Mouse (Mus musculus): ENCODE data around the gene Rrp9. TPM values are rescaled to one million over a fixed set of nuclear protein-coding genes. Genes with fewer than 3 reads are reported as not detected.

Gene Rrp9
- polyA plus RNA-seq, 1 experiment, result 496 TPM

GRCm38 (mm10) chr9:106519433-106519832 is 43.7 kb downstream of the Rrp9 start:
- no peak for TF ChIP-seq GATA1 (IDR thresholded peaks at IDR 0.05; ENCODE audit: low read length)

- no peak for TF ChIP-seq GATA1 (IDR thresholded peaks at IDR 0.05; ENCODE audit: low read length)
These were observed 44.1 kb downstream of the Rrp9 start for GRCm38 (mm10) chr9:106519909-106520308.

GRCm38 (mm10) chr9:106531833-106532232 is 56.1 kb downstream of the Rrp9 start:
- TF ChIP-seq GATA1 (IDR thresholded peaks at IDR 0.05; ENCODE audit: low read length), result no peak

- TF ChIP-seq GATA1 (IDR thresholded peaks at IDR 0.05; ENCODE audit: low read length), result no peak
These were observed 58.5 kb downstream of the Rrp9 start for GRCm38 (mm10) chr9:106534296-106534695.

GRCm38 (mm10) chr9:106534975-106535374 is 59.2 kb downstream of the Rrp9 start:
- no peak for TF ChIP-seq GATA1 (IDR thresholded peaks at IDR 0.05; ENCODE audit: low read length)

Other genes with a start within 250 kb of the Rrp9 start
- 7.8 TPM in 2 replicates for gene Alas1, start 227.3 kb upstream of the Rrp9 start, polyA plus RNA-seq (2012)
- gene Poc1a, start 194.9 kb upstream of the Rrp9 start, polyA plus RNA-seq (2012), result 9.9 and 20.0 TPM in 2 replicates
- gene Dusp7, start 107.3 kb upstream of the Rrp9 start, polyA plus RNA-seq (2012), result 15.7 and 17.4 TPM in 2 replicates
- 40.2 and 40.6 TPM in 2 replicates for gene Rpl29, start 46.5 kb upstream of the Rrp9 start, polyA plus RNA-seq (2012)
- 15.0 and 24.3 TPM in 2 replicates for gene Acy1, start 37.6 kb upstream of the Rrp9 start, polyA plus RNA-seq (2012)
- 1.1 and 1.5 TPM in 2 replicates for gene Abhd14b, start 28.5 kb upstream of the Rrp9 start, polyA plus RNA-seq (2012)
- 13.6 and 24.5 TPM in 2 replicates for gene Abhd14a, start 28.3 kb upstream of the Rrp9 start, polyA plus RNA-seq (2012)
- 17.6 and 22.6 TPM in 2 replicates for gene Pcbp4, start 22.7 kb upstream of the Rrp9 start, polyA plus RNA-seq (2012)
- gene Gpr62, start 10.0 kb upstream of the Rrp9 start, polyA plus RNA-seq (2012), result not detected in 2 replicates
- gene Parp3, start 986 bp downstream of the Rrp9 start, polyA plus RNA-seq (2012), result 1.2 and 1.3 TPM in 2 replicates
- not detected in 2 replicates for gene Iqcf1, start 24.0 kb downstream of the Rrp9 start, polyA plus RNA-seq (2012)
- not detected in 2 replicates for gene Iqcf5, start 38.6 kb downstream of the Rrp9 start, polyA plus RNA-seq (2012)
- gene Iqcf3, start 85.7 kb downstream of the Rrp9 start, polyA plus RNA-seq (2012), result not detected in 2 replicates
- gene Iqcf4, start 95.0 kb downstream of the Rrp9 start, polyA plus RNA-seq (2012), result not detected in 2 replicates
- gene Iqcf6, start 150.6 kb downstream of the Rrp9 start, polyA plus RNA-seq (2012), result not detected in 2 replicates
- gene Grm2, start 180.1 kb downstream of the Rrp9 start, polyA plus RNA-seq (2012), result not detected in 2 replicates
- gene Tex264, start 210.0 kb downstream of the Rrp9 start, polyA plus RNA-seq (2012), result 47.2 and 52.5 TPM in 2 replicates